Mouse (Mus musculus) macrophage (primary cell): Measurements from ENCODE around the gene Calcrl. TPM values are rescaled to one million over a fixed set of nuclear protein-coding genes. Genes with fewer than 3 reads are reported as not detected.

ENCODE experiments used
- H3K27ac ChIP-seq: fragments of 350-480 bp; formaldehyde crosslinking; 2 replicates; pipeline ENCODE4 v1.9.0; 2021
- H3K36me3 ChIP-seq: fragments of 350-480 bp; formaldehyde crosslinking; 2 replicates; pipeline ENCODE4 v1.9.0; 2021; ENCODE audit errors: inconsistent target
- H3K4me3 ChIP-seq: fragments of 350-480 bp; formaldehyde crosslinking; 2 replicates; pipeline ENCODE4 v1.9.0; 2021; ENCODE audit errors: inconsistent target
- H3K79me2 ChIP-seq: fragments of 350-480 bp; formaldehyde crosslinking; 2 replicates; pipeline ENCODE4 v1.9.0; 2021; ENCODE audit errors: inconsistent target
- WGBS: methylation state at CpG from one replicate; pipeline ENCODE4 v1.1.7; 2026; ENCODE audit warnings: inconsistent platforms; ENCODE audit not compliant: missing documents; 5-methylcytosine and 5-hydroxymethylcytosine counted together
- polyA plus RNA-seq: library from polyadenylated mRNA; stranded (reverse); fragments of 250-400 nt; gene quantifications from 3 replicates; pipeline ENCODE4 v1.2.4, GENCODE M21; 2018; ENCODE audit warnings: inconsistent platforms
- total RNA-seq, 78 experiments: library from RNA; depleted of rRNA; stranded (reverse); fragments of 250-400 nt; gene quantifications; 1 replicate in 9 of 78; 2 replicates in 24 of 78; 3 replicates in 43 of 78; 4 replicates in 2 of 78; pipeline ENCODE4 v1.2.4; 2018; ENCODE audit warnings: inconsistent platforms in 56 of 78

The Calcrl gene
- total RNA-seq (2018; cell fraction: chromatin; rRNA removed), result 100 to 1,000 TPM in 2 of 26 experiments, 10 to 100 TPM in 24; 13.9 to 110 (median 21.7) TPM
- 10 to 100 TPM; 17.3 to 46.5 (median 29.3) TPM for total RNA-seq (2018; cell fraction: cytosol; rRNA removed)
- 10 to 100 TPM; 20.9 to 83.0 (median 32.0) TPM for total RNA-seq (2018; cell fraction: nucleus; rRNA removed)
- polyA plus RNA-seq, result 16.1 to 41.4 TPM (median 19.5 TPM) in 3 replicates

DNA sequence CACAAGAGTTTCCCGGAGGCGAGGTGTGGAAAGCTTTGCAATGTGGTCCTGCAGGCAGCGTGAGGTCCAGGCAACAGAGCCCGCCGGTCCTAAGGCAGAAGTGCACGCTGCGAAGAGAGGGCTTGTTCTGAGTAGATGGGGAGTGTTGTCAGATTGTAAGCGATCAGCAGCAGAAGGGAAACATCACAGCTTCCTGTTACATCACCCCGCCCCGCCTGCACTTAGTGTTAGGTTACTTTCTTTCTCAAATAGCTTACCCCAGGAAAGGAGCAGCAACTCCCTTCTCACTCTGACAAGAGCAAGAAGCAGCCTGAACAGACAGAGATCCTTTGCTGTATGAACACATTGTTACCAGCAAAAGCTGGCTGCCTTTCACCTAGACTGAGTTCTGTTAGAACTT, at the start of gene Calcrl:
Gene Calcrl, minus strand, starts transcription at position 274 of the 400 bp plus-strand sequence.
- H3K4me3 ChIP-seq, result peak within 1 kb of the TSS; percentile 61
- 1% methylated on average over 10 of the region's 10 CpGs for WGBS
- H3K79me2 ChIP-seq, result peaks cover 47% of the 10 kb centered on the region
- H3K36me3 ChIP-seq, result no peaks in the 10 kb centered on the region
- peak within 1 kb of the TSS; percentile 79 for H3K27ac ChIP-seq

DNA sequence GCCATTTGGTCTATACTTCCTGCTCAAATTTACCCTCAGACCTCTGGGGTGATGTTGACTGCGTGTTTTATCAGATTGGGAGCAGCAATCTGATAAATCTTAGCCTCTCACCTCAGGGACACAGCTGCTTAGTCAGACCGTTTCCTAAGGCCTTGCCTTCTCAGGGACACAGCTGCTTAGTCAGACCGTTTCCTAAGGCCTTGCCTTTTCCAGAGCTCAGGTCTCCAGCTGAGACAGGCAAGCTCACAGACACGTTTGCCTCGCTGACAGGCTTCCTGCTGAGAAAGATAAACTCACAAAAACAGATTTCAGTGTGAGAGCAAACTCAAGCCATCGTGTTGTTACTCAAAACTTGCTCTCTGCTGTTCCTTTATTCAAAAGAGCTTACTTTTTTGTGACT, 49.4 kb upstream of the Calcrl start:
- Histone ChIP-seq H3K27ac (no peak overlapping the region), H3K4me3 (no peak overlapping the region), H3K36me3 (no peaks in the 10 kb centered on the region), H3K79me2 (no peaks in the 10 kb centered on the region)
- WGBS, result 71% methylated on average over 6 of the region's 6 CpGs

DNA sequence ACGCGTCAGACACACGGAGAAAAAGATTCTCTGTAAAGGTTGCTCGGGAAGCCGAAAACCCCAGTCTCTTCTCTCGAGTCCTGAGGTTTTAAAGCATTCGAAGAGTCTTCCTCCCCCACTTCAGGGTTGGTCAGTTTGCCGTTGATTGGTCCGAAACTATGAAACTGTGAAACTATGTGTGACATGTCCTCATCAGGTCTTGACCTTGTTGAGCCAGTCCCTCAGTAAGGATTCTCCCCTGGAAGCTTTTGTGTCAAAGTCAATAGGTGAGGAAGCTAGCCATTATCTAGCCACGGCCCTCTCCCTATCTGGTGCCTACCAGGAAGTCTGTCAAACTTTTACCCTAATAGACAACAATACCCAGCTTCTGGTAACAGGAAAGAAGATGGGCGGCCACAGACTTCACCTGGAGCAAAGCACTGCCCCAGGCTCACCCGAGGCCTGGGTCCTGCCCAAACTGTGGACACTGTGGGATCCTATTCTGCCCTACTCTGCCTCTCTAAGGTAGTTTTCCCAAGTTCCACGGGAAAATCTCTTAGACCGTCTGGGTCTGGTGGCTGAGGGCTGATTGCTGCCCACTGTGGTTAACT, 48.8 kb upstream of the Calcrl start:
- H3K79me2 ChIP-seq, result no peaks in the 10 kb centered on the region
- no peaks in the 10 kb centered on the region for H3K36me3 ChIP-seq
- H3K27ac ChIP-seq, result no peak overlapping the region
- 93% methylated on average over 14 of the region's 14 CpGs for WGBS
- H3K4me3 ChIP-seq, result no peak overlapping the region

DNA sequence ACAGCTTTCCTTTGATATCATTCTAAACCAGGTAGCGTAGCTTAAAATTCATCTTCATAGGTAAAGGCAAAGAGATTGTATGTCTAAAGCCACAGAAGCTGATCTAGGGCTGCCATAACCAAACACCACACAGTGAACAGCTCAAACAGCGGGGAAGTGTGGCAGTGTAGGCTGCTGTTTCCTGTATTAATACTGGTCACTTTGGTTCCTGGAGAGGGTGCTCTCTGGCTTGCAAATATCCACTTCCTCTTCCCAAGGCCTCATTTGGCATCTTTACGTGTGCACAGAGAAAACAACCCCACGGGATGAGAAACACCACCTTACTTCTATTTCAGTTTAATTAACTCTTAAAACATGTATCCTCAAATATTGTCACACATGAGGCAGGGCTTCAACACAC, 42.2 kb upstream of the Calcrl start:
- Histone ChIP-seq H3K4me3 (no peak overlapping the region), H3K79me2 (no peaks in the 10 kb centered on the region), H3K27ac (no peak overlapping the region), H3K36me3 (no peaks in the 10 kb centered on the region)
- 35% methylated on average over 4 of the region's 4 CpGs for WGBS

DNA sequence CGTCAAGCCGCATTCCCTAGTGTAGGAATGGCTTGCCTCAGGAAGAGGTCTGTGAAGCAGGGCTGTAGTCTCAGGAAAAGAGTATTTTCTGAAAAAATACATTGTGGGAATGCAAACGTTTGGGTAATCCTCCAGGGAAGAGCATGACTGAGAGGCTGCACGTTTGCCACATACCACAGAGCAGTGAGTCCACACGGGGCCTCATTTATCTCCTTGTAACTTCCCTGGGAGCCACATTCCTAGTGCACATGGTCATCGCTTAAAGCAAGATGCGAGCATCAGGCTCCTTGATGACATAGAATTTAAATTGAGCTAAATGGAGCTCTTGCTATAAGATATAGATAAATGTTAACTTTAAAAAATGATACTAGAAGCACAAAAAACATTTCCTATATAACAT, 39.7 kb upstream of the Calcrl start:
- 83% methylated on average over 7 of the region's 7 CpGs for WGBS
- Histone ChIP-seq H3K27ac (no peak overlapping the region), H3K4me3 (no peak overlapping the region), H3K79me2 (no peaks in the 10 kb centered on the region), H3K36me3 (no peaks in the 10 kb centered on the region)

- no peaks in the 10 kb centered on the region for H3K36me3 ChIP-seq
- 92% methylated on average over 3 of the region's 3 CpGs for WGBS
- no peak overlapping the region for H3K27ac ChIP-seq
- no peak overlapping the region for H3K4me3 ChIP-seq
- H3K79me2 ChIP-seq, result no peaks in the 10 kb centered on the region
These were observed 37.2 kb upstream of the Calcrl start for GRCm38 (mm10) chr2:84462411-84462810.

DNA sequence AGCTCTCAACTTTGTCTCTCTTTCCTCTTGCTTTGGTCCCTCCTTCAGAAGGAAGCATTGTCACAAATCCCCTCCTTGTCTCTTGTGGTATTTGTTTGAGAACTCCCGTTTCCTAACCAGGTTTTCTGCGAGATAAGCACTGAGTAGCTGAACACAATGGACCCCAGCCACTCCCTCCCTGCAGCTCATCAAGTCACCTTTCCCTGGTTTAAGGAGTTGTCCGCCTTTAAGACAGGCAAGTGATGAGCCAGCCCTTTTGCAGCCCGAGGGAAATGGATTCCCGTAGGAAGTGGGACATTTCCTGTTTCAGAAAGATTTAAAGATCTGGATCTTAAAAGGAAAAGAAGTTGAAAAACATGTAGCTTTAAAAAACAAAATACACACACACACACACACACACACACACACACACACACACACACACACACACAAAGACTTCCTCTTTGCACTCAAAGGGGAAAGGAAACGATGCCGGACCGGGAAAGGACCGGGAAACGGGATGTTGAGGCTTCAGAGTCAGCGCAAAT, 34.5 kb upstream of the Calcrl start:
- 11% methylated on average over 11 of the region's 11 CpGs for WGBS
- Histone ChIP-seq H3K36me3 (no peaks in the 10 kb centered on the region), H3K27ac (no peak overlapping the region), H3K4me3 (0 out of 2 replicates have a peak overlapping the region, but pooled peaks have one; percentile 2), H3K79me2 (no peaks in the 10 kb centered on the region)

DNA sequence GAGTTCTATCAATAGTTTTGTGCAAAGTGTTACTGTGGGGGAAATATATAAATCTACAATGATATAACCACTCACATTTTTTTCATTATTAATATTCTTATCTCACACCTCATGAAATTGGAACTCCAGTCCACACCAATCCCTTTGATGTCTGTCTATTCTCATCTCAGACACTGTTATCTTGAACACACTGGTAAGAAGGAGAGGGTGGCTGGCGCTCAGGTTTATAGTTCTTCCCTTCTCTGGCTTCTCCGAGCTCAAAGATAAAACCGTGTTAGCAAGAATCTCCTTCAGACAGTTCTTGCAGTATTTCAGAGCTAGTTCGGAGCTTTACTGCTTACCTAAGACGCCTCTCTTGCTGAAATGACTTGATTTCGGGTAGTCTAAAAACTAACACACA, 32.0 kb upstream of the Calcrl start:
- Histone ChIP-seq H3K36me3 (no peaks in the 10 kb centered on the region), H3K4me3 (no peak overlapping the region), H3K79me2 (no peaks in the 10 kb centered on the region), H3K27ac (no peak overlapping the region)
- 88% methylated on average over 6 of the region's 6 CpGs for WGBS

DNA sequence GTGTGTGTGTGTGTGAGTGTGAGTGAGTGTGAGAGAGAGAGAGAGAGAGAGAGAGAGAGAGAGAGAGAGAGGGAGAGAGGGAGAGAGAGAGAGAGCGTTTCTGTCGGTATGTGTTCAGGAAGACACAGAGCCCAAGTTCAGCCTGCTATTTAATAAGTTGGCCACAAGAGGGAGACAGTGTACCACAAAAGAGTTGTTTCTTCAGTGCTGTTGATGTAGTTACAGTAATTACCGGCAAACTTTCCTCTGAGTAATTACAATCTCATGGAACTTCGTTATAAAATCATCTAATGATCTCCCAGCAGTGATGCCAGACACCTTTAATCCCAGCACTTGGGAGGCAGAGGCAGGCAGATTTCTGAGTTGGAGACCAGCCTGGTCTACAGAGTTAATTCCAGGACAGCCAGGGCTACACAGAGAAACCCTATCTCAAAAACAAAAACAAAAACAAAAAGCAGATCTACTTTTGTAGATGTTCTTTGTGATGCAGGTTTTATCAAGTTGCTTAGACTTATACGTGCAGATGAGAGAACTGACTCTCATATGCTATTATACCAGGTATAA, 30.1 kb upstream of the Calcrl start:
- Histone ChIP-seq H3K79me2 (no peaks in the 10 kb centered on the region), H3K4me3 (no peak overlapping the region), H3K36me3 (no peaks in the 10 kb centered on the region), H3K27ac (no peak overlapping the region)
- 12% methylated on average over 4 of the region's 5 CpGs for WGBS

DNA sequence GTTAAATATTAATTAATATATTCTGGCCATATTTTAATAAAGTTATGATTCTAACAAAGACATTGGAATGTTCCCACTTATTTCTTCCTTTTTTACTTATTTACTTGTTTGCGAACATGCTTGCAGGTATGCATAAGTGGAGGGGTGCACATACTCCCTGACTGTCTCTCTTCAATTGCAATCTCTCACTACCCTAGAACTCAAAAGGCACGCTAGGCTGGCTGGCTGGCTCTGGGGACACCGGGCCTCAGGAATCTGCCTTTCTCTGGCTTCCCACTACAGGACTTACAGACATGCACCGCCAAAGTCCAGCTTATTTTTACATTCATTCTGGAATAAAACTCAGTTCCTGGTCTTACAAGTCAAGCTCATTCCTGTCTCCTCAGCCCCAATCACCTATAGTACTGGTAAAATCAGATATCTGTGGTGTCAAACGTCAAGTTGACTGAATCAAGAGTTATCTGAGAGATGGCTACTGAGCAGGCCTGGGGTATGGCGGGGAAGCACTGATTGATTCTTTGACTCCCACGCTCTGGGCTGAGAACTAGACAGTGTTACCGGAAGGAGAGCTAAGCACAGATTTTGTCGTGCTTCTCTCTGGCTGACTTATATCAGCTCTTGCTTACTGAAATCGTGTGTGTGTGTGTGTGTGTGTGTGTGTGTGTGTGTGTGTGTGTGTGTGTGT, 29.5 kb upstream of the Calcrl start:
- Histone ChIP-seq H3K36me3 (no peaks in the 10 kb centered on the region), H3K79me2 (no peaks in the 10 kb centered on the region), H3K4me3 (no peak overlapping the region), H3K27ac (no peak overlapping the region)
- 82% methylated on average over 9 of the region's 10 CpGs for whole genome bisulfite sequencing

GRCm38 (mm10) chr2:84454051-84454450, 28.8 kb upstream of the Calcrl start:
- Histone ChIP-seq H3K4me3 (no peak overlapping the region), H3K79me2 (no peaks in the 10 kb centered on the region), H3K27ac (no peak overlapping the region), H3K36me3 (no peaks in the 10 kb centered on the region)
- 24% methylated on average over 5 of the region's 5 CpGs for WGBS

- Histone ChIP-seq H3K27ac (no peak overlapping the region), H3K4me3 (no peak overlapping the region), H3K79me2 (no peaks in the 10 kb centered on the region), H3K36me3 (no peaks in the 10 kb centered on the region)
- no CpG with 5 or more reads among the region's 1 CpGs for WGBS
These were observed 20.3 kb upstream of the Calcrl start for GRCm38 (mm10) chr2:84445499-84445898.

DNA sequence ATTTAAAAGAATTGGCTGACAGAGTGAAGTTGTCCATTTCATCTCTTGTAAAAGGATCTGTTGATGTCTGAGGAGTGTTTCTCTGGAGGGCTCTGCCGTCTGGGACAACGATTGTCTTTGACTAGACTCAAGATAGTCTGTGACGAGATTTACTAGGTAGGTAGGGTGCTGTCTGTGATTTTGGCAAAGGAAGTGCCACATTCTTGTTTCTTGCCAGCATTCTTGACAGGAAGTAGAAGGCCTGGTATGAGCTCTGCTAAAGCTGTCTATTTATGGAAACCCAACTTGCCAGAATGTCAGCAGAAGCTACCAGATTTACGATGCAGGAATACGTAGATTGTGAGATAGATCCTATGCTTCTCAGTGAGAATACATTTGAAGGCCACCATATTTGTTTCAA, 16.7 kb upstream of the Calcrl start:
- Histone ChIP-seq H3K79me2 (no peaks in the 10 kb centered on the region), H3K36me3 (no peaks in the 10 kb centered on the region), H3K27ac (no peak overlapping the region), H3K4me3 (no peak overlapping the region)
- WGBS, result 68% methylated on average over 5 of the region's 5 CpGs

- 25% methylated on average over 11 of the region's 11 CpGs for WGBS
- Histone ChIP-seq H3K27ac (no peak overlapping the region), H3K36me3 (no peaks in the 10 kb centered on the region), H3K4me3 (no peak overlapping the region), H3K79me2 (peaks cover 1% of the 10 kb centered on the region)
These were observed 4.5 kb upstream of the Calcrl start for GRCm38 (mm10) chr2:84429724-84430123.

DNA sequence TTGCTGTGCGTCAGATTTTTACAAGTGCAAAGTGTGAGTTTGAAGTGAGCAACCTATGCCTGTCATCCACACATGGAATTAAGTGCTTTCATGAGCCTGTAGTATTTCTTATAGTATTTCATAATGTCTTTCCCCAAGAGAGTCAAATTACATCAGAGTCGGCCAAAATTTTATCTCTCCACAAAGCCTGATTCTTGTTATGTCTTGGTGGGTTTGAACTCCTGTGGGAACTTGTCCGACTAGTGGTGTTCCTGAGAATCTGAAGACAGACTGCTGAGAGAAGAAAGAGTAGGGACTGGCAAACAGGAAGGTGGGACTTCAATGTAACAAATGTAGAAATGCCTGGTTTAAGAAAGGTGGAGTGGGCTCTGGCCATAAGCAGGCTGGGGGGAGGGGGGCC, 3.6 kb upstream of the Calcrl start:
- 71% methylated on average over 3 of the region's 3 CpGs for WGBS
- Histone ChIP-seq H3K4me3 (no peak overlapping the region), H3K79me2 (peaks cover 10% of the 10 kb centered on the region), H3K36me3 (no peaks in the 10 kb centered on the region), H3K27ac (no peak overlapping the region)
